Mouse (Mus musculus) liver, embryonic 12.5 days (tissue): ENCODE results near the gene Tmed6. TPM values are rescaled to one million over a fixed set of nuclear protein-coding genes. Genes with fewer than 3 reads are reported as not detected.
"Not testable (repeated sequence)": the region's sequence is repeated elsewhere in the genome, so short reads cannot be mapped to it uniquely, and the experiment has no call there.

ENCODE experiments used
- ATAC-seq: fragments of 200-750 bp; cut with Nextera tagmentation; 2 replicates; pipeline ENCODE4 v1.8.0; 2017; ENCODE audit warnings: moderate number of reproducible peaks, mild to moderate bottlenecking, moderate library complexity
- H3K27ac ChIP-seq: fragments of 300-500 bp; sonication (generic); 2 replicates; pipeline ENCODE4 v1.5.1; 2016; ENCODE audit warnings: mild to moderate bottlenecking
- H3K27me3 ChIP-seq: fragments of 300-500 bp; sonication (generic); replicated peaks from 2 replicates; pipeline ENCODE4 v1.6.1; 2016; ENCODE audit warnings: mild to moderate bottlenecking, moderate library complexity
- H3K36me3 ChIP-seq: fragments of 300-500 bp; sonication (generic); 2 replicates; pipeline ENCODE4 v1.6.1; 2016; ENCODE audit warnings: mild to moderate bottlenecking, moderate library complexity
- H3K4me1 ChIP-seq: fragments of 300-500 bp; sonication (generic); 2 replicates; pipeline ENCODE4 v1.6.1; 2016
- H3K4me2 ChIP-seq: fragments of 300-500 bp; sonication (generic); 2 replicates; pipeline ENCODE4 v1.6.1; 2016; ENCODE audit warnings: mild to moderate bottlenecking, moderate library complexity
- H3K4me3 ChIP-seq: fragments of 300-500 bp; sonication (generic); 2 replicates; pipeline ENCODE4 v1.5.1; 2016; ENCODE audit warnings: mild to moderate bottlenecking, moderate library complexity
- H3K9ac ChIP-seq: fragments of 300-500 bp; sonication (generic); 2 replicates; pipeline ENCODE4 v1.6.1; 2016; ENCODE audit warnings: mild to moderate bottlenecking, moderate library complexity
- H3K9me3 ChIP-seq: fragments of 300-500 bp; sonication (generic); replicated peaks from 2 replicates; pipeline ENCODE4 v1.6.1; 2016; ENCODE audit warnings: mild to moderate bottlenecking, moderate library complexity
- WGBS: fragments of 180-500 bp; shearing (Covaris S2); methylation state at CpG from one replicate; pipeline ENCODE4 v1.1.7; 2016; ENCODE audit not compliant: insufficient replicate concordance; 5-methylcytosine and 5-hydroxymethylcytosine counted together
- polyA plus RNA-seq: library from polyadenylated mRNA; unstranded; fragments of >200 nt; fragmentation: Nextera tagmentation; extraction: Ambion mirVana; gene quantifications from 2 replicates; pipeline ENCODE4 v1.2.1, GENCODE M21; 2016

The Tmed6 gene
- polyA plus RNA-seq, 1 experiment from 2014 or later = 5.7 TPM

DNA sequence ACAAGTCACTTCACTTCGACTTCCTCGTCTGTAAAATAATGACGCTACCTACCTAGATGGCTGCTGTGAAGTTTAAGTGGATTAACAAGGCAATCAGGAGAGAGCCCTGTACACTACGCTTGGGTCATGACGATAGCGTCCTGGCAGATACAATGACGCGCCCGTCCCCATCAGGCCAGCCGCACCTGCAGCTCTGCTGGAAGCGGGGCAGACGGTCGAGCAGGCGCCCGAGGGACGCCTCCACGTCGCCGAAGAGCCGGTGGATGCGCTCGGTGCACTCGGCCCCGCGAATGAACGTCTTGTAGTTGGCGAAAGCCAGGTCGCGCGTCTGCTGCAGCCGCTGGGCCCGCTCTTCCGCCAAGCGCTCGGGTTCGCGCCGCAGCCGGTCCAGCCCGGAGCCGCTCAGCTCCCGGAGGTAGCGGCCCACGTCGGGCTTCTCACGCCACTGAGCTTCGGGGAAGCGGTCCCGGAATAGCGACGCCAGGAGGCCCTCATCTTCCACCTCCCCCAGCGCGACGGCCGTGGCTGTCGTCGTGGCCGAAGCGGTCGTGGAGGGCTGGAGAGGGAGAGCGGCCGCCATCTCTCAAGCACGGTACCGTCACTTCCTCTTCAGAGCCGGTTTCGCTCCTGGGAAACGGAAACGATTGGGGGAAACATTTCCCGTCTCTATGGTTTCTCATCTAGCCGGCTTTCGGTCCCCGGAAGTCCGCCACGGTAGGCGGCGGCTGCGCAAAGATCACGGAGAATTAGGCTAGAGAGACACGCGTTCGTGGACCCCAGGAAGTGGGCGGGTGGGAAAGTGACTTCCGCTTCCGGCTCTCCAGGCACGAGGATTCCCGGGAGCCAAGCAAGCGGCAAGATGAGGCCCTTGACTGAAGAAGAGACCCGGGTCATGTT lies 9.1 kb downstream of the Tmed6 start, which contains the start of the genes Cog8 and Nip7:
Gene Cog8, minus strand, starts transcription at position 614 of the 897 bp plus-strand sequence.
Gene Nip7, plus strand, starts transcription at position 802 of the 897 bp plus-strand sequence.
- peak within 1 kb of the TSS; percentile 91 for H3K4me2 ChIP-seq
- H3K9me3 ChIP-seq = no peaks in the 10 kb centered on the region; the same call in 1 of the 2 replicates
- WGBS = under 1% methylated on average over 88 of the region's 88 CpGs
- no peaks in the 10 kb centered on the region for H3K27me3 ChIP-seq
- ATAC-seq = peak; percentile 89
- peak within 1 kb of the TSS; percentile 96 for H3K4me3 ChIP-seq
- H3K4me1 ChIP-seq = peaks cover 31% of the 10 kb centered on the region
- H3K9ac ChIP-seq = peak within 1 kb of the TSS; percentile 91
- peak within 1 kb of the TSS; percentile 82 for H3K27ac ChIP-seq
- peaks cover 69% of the 10 kb centered on the region for H3K36me3 ChIP-seq

DNA sequence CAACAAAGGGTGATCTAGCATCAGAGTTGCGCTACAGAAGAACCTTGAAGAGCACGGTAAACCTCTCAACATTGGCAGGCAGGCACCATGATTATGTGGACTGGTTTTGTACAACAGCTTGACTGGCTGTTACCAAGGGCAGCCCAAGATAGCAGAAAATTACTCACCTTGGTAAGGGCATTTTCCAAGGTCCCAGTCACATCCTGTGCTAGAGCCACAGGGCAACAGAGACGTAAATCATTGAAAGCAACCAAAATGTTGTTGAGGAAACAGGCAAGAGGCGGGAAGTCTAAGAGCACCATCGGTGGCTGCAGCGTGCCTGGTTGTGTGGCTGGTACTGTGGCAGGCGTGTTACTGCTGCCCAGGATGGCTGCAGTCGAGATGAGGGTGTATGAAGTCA lies 13.4 kb downstream of the Tmed6 start:
- Histone ChIP-seq H3K4me2 (no peak overlapping the region), H3K27ac (no peak overlapping the region), H3K27me3 (no peaks in the 10 kb centered on the region), H3K36me3 (peaks cover 65% of the 10 kb centered on the region), H3K9ac (no peak overlapping the region), H3K4me3 (no peak overlapping the region), H3K4me1 (peaks cover 43% of the 10 kb centered on the region), H3K9me3 (no peaks in the 10 kb centered on the region; the same call in 1 of the 2 replicates)
- ATAC-seq = no peak
- 92% methylated on average over 8 of the region's 8 CpGs for WGBS

DNA sequence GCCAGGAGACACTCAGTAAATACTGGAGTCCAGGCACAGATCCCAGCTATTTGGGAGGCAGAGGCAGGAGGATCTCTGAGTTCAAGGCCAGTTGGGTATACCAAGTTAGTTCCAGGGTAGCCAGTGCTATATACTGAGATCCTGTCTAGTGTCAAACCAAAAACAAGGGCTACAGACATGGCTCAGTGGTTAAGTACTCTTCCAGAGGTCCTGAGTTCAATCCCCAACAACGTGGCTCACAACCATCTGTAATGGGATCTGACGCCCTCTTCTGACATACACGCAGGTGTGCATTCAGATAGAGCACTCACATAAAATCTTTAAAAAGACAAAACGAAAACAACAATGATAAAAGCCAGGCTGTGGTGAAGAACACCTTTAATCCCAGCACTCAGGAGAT lies 16.0 kb downstream of the Tmed6 start:
- Histone ChIP-seq H3K4me3 (peak overlapping the region; percentile 80), H3K27ac (peak overlapping the region; percentile 91), H3K4me2 (peak overlapping the region; percentile 96), H3K9ac (no peak overlapping the region), H3K4me1 (peaks cover 47% of the 10 kb centered on the region), H3K27me3 (no peaks in the 10 kb centered on the region), H3K9me3 (no peaks in the 10 kb centered on the region; the same call in 1 of the 2 replicates), H3K36me3 (peaks cover 83% of the 10 kb centered on the region)
- 80% methylated on average over 4 of the region's 4 CpGs for WGBS
- ATAC-seq = no peak

DNA sequence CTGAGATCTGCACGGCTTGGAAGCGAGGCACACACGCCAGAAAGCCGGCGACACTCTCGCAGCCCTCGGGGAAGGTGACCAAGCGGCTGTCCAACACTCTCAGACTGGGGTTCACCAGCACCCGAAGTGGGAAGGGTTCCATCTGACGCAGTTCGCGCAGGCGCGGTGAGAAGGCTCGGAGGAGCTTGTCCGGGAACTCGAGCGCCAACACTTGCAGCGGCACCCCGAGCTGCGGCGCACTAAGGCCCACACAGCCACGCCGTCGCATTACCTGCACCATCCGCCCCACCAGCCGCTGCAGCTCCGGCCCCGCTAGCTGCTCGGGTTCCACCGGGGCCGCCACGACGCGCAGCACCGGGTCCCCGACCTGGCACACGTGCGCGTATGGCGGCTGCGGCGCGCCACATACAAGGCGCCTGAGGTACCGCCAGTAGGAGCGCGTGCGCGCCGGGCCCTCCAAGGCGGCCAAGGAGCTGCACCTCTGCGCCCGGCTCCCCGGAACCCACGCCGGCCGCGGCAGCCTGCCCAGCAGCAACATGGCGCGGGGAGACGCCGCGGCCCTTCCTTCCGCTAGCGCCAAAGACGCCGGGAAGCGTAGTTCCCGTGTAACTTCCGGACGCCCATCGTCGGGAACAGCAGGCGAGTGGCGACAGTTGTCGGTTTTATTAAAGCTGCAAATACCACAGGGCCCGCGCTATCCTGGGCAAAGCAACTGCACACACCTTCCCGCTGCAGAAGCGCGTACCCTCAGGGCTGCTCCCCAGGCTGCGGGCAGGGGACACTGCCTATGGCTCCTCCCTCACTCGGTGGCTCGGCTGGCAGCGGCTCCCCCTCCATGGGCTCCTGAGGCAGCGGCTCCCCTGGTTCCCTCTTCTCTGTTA lies 17.1 kb downstream of the Tmed6 start, which contains the start of gene Pdf:
Gene Pdf, minus strand, starts transcription at position 554 of the 881 bp plus-strand sequence.
- H3K9ac ChIP-seq = peak within 1 kb of the TSS; percentile 87
- peaks cover 45% of the 10 kb centered on the region for H3K4me1 ChIP-seq
- no peaks in the 10 kb centered on the region for H3K27me3 ChIP-seq
- H3K4me3 ChIP-seq = peak within 1 kb of the TSS; percentile 80
- under 1% methylated on average over 87 of the region's 87 CpGs for WGBS
- H3K27ac ChIP-seq = peak within 1 kb of the TSS; percentile 91
- no peaks in the 10 kb centered on the region; the same call in 1 of the 2 replicates for H3K9me3 ChIP-seq
- peak; percentile 78 for ATAC-seq
- H3K36me3 ChIP-seq = peaks cover 83% of the 10 kb centered on the region
- H3K4me2 ChIP-seq = peak within 1 kb of the TSS; percentile 96

DNA sequence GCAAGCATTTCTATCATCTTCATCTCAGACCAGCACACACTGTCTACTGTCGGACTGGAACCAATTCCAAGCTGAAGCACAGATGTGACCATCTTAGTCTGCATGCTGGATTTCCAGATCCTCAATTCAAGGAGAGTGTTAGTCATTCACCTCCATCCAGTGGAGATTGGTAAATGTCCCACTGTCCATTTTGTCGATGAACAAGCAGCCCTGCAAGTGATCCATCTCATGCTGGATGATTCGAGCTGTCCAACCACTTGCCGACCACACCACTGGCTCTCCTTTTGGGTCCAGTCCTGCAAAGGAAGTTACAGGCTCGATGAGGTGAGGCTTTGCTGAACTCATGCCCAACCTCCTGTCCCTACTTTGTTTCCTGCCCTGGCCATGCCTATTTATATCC lies 18.5 kb downstream of the Tmed6 start:
- Histone ChIP-seq H3K4me1 (peaks cover 45% of the 10 kb centered on the region), H3K9ac (0 out of 2 replicates have a peak overlapping the region, but pooled peaks have one; percentile 87), H3K4me2 (peak overlapping the region; percentile 96), H3K27ac (no peak overlapping the region), H3K4me3 (peak overlapping the region; percentile 80; the same call in 1 of the 2 replicates), H3K36me3 (peaks cover 83% of the 10 kb centered on the region), H3K9me3 (no peaks in the 10 kb centered on the region; the same call in 1 of the 2 replicates), H3K27me3 (no peaks in the 10 kb centered on the region)
- WGBS = 66% methylated on average over 5 of the region's 5 CpGs
- ATAC-seq = no peak

DNA sequence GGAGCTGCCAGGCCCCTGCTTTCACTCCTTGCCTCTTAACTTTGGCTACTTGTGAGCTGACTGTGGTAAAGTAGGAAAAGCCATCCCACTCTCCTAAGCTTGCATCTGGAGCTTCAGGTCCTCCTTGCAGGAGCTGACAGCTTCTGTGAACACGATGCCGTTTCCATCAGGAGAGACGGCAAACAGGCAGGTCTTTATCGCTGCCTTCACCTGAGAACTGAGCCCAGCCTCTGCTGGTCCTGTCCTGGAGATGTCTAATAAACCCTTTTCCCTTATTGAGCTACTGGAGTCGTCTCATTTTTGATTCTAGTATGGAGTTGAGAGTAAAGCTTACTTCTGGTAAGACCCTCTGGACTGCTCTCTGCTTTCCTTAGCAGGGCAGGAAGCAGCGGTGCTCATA lies 20.0 kb downstream of the Tmed6 start:
- no peak for ATAC-seq
- Histone ChIP-seq H3K4me2 (no peak overlapping the region), H3K36me3 (peaks cover 83% of the 10 kb centered on the region), H3K27ac (no peak overlapping the region), H3K27me3 (no peaks in the 10 kb centered on the region), H3K9ac (no peak overlapping the region), H3K9me3 (no peaks in the 10 kb centered on the region), H3K4me1 (peaks cover 45% of the 10 kb centered on the region), H3K4me3 (no peak overlapping the region)
- 88% methylated on average over 6 of the region's 6 CpGs for WGBS

DNA sequence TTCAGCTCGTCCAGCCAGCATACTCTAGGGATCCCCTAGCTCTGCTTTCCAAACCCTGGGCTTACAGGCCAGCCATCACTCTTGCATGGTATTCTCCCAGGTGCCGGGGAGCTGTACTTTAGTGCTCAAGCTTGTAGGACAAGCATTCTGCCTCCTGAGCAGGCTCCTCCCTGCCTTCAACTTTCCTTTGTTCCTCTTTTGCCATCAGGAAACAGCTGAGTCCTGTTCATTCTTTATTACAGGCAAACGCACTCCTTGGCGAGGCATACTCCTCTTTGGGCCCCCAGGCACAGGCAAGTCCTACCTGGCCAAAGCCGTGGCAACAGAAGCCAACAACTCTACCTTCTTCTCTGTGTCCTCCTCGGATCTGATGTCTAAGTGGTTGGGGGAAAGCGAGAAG lies 24.8 kb downstream of the Tmed6 start:
- Histone ChIP-seq H3K27ac (no peak overlapping the region), H3K27me3 (no peaks in the 10 kb centered on the region), H3K4me1 (peaks cover 4% of the 10 kb centered on the region), H3K9ac (no peak overlapping the region), H3K9me3 (no peaks in the 10 kb centered on the region), H3K4me3 (no peak overlapping the region), H3K4me2 (no peak overlapping the region), H3K36me3 (peaks cover 87% of the 10 kb centered on the region)
- WGBS = 64% methylated on average over 7 of the region's 7 CpGs
- ATAC-seq = no peak

DNA sequence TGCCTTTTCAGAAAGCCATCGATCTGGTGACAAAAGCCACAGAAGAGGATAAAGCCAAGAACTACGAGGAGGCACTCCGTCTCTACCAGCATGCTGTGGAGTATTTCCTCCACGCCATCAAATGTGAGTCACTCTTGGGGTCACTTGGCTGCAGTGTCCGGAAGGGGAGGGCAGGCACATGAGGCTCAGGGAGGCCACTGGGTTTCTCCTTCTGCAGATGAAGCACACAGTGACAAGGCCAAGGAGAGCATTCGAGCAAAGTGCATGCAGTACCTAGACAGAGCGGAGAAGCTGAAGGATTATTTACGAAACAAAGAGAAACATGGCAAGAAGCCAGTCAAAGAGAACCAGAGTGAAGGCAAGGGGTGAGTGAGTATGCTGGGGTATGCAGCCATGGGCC lies 28.8 kb downstream of the Tmed6 start:
- Histone ChIP-seq H3K9ac (no peak overlapping the region), H3K36me3 (peaks cover 51% of the 10 kb centered on the region), H3K27ac (no peak overlapping the region), H3K9me3 (no peaks in the 10 kb centered on the region), H3K4me1 (peaks cover 17% of the 10 kb centered on the region), H3K4me3 (no peak overlapping the region), H3K27me3 (no peaks in the 10 kb centered on the region), H3K4me2 (no peak overlapping the region)
- WGBS = 76% methylated on average over 8 of the region's 8 CpGs
- ATAC-seq = no peak

DNA sequence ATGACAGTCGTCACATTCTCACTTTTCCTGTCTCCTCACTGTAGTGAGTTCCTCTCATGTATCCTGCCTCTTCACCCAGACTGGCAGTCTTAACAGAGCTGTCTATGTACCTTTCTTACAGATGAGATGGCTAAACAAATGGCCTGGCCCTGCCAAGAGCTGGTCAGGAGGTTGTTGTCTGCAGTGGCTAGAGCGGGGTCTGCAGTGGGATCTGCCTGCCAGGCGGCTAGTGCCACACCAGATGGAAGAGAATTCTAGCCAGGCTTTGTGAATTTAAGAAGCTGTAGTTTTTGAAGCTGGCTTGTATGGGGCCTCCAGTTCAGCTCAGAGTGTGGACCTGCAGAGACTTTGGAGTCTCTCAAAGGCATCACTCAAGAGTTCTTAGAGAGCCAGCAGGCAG lies 29.8 kb downstream of the Tmed6 start:
- peaks cover 21% of the 10 kb centered on the region for H3K4me1 ChIP-seq
- H3K27me3 ChIP-seq = no peaks in the 10 kb centered on the region
- 80% methylated on average over 3 of the region's 3 CpGs for WGBS
- ATAC-seq = no peak
- no peak overlapping the region for H3K4me2 ChIP-seq
- H3K36me3 ChIP-seq = peaks cover 41% of the 10 kb centered on the region
- H3K9me3 ChIP-seq = no peaks in the 10 kb centered on the region
- H3K9ac ChIP-seq = no peak overlapping the region
- no peak overlapping the region for H3K27ac ChIP-seq
- H3K4me3 ChIP-seq = no peak overlapping the region

DNA sequence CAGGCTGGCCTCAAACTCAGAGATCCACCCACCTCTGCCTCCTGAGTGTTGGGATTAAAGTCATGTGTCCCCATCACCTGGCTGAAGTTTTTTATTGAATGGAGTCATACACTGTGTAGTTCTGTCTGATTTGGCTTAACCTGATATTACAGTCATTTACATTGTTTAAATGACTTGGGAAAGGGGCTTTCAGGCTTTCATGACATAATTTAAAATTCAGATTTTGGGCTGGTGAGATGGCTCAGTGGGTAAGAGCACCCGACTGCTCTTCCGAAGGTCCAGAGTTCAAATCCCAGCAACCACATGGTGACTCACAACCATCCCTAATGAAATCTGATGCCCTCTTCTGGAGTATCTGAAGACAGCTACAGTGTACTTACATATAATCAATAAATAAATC lies 31.8 kb downstream of the Tmed6 start:
- H3K36me3 ChIP-seq = peaks cover 21% of the 10 kb centered on the region
- H3K9ac ChIP-seq, H3K9me3 ChIP-seq, H3K4me2 ChIP-seq, H3K27ac ChIP-seq, H3K27me3 ChIP-seq, ATAC-seq, H3K4me3 ChIP-seq: not testable (repeated sequence)
- peaks cover 39% of the 10 kb centered on the region for H3K4me1 ChIP-seq
- WGBS = 85% methylated on average over 2 of the region's 2 CpGs

DNA sequence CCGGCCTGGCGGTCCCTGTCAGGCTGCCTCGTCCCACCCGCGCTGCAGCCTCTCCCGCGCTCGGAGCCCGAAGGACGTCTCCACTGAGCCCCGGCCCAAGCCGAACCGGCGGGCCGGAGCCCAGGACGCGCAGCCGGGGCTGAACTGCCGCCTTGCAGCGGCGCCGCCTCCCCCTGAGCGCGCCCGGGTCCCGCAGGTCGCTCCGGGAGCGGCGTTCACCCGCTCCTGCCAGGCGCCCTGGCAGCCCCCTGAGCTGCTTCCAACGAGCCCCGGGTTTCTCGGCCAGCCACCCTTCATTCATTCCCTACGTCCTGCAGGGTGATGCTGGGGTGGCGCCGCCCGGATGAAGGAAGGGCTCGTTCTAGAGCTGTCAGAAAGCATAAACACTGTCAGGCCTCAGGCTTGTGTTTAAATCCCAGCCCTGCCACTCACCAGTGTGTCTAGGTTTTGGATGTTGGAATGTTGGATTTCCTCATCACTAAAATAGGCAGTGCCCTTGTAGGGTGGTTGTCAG lies 33.8 kb downstream of the Tmed6 start:
- peak overlapping the region; percentile 77 for H3K4me2 ChIP-seq
- peaks cover 44% of the 10 kb centered on the region for H3K4me1 ChIP-seq
- H3K27ac ChIP-seq = peak overlapping the region; percentile 83
- ATAC-seq = no peak
- 0% methylated on average over 40 of the region's 40 CpGs for WGBS
- peak overlapping the region; percentile 87 for H3K4me3 ChIP-seq
- H3K27me3 ChIP-seq = no peaks in the 10 kb centered on the region
- H3K36me3 ChIP-seq = peaks cover 10% of the 10 kb centered on the region
- H3K9ac ChIP-seq = peak overlapping the region; percentile 92
- no peaks in the 10 kb centered on the region for H3K9me3 ChIP-seq
